Mouse (Mus musculus) liver, embryonic 14.5 days (tissue): ENCODE data around the gene Galp.

Experiments
- CTCF ChIP-seq: IDR thresholded peaks from 2 replicates; pipeline ENCODE4 v1.5.1; 2016; ENCODE audit warnings: antibody characterized with exemption, low read depth, control low read depth
- EP300 ChIP-seq: IDR thresholded peaks from 2 replicates; pipeline ENCODE4 v1.6.1; 2016; ENCODE audit warnings: antibody characterized with exemption, low read depth

DNA sequence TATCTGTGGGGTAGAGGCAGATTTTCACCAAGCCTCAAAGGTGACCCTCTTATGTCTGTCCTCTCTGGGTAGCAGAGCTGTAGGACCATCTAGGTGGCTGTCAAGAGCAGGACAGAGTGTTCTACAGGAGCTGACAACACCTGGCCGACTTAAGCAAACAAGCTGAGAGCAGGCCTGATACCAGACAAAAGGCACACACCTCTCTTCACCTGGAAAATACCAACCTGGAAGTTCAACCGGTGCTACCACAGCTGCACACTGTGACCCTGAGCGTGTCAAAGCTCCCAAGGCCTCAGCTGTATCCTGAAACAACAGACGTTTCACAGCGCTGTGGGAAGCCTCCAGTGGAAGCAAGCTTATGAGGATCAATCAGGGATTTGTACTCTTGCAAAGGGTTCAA lies 49.2 kb upstream of the Galp start:
- no peak for TF ChIP-seq CTCF
- no peak for TF ChIP-seq EP300
